Mouse (Mus musculus): ENCODE data around the gene Gm21972.

GRCm38 (mm10) chr1:86211498-86211897 lies 78.1 kb downstream of the Gm21972 start:
- TF ChIP-seq EP300 (IDR thresholded peaks at IDR 0.05; ENCODE audit: low read length) (no peak), CTCF (conservative IDR thresholded peaks at IDR 0.05 in 1 of 2, IDR thresholded peaks at IDR 0.05 in 1 of 2; ENCODE audit: low read depth in 2 of 2, low read length in 2 of 2) (no peak), POLR2AphosphoS2 (IDR thresholded peaks at IDR 0.05; ENCODE audit: low read depth, low read length) (no peak), E2F4 (IDR thresholded peaks at IDR 0.05; ENCODE audit: insufficient replicate concordance, low read depth, low read length) (no peak), SIN3A (IDR thresholded peaks at IDR 0.05; ENCODE audit: low read length) (no peak), MAX (IDR thresholded peaks at IDR 0.05; ENCODE audit: low read length) (no peak), ZMIZ1 (IDR thresholded peaks at IDR 0.05; ENCODE audit: low read depth, low read length) (no peak), SMC3 (IDR thresholded peaks at IDR 0.05; ENCODE audit: low read depth, low read length) (no peak)

Data from CH12.LX (cell line).